Mouse (Mus musculus): ENCODE measurements around the gene Hnrnph1.
"Not testable (repeated sequence)": the region's sequence is repeated elsewhere in the genome, so short reads cannot be mapped to it uniquely, and the experiment has no call there.

The Hnrnph1 gene

DNA sequence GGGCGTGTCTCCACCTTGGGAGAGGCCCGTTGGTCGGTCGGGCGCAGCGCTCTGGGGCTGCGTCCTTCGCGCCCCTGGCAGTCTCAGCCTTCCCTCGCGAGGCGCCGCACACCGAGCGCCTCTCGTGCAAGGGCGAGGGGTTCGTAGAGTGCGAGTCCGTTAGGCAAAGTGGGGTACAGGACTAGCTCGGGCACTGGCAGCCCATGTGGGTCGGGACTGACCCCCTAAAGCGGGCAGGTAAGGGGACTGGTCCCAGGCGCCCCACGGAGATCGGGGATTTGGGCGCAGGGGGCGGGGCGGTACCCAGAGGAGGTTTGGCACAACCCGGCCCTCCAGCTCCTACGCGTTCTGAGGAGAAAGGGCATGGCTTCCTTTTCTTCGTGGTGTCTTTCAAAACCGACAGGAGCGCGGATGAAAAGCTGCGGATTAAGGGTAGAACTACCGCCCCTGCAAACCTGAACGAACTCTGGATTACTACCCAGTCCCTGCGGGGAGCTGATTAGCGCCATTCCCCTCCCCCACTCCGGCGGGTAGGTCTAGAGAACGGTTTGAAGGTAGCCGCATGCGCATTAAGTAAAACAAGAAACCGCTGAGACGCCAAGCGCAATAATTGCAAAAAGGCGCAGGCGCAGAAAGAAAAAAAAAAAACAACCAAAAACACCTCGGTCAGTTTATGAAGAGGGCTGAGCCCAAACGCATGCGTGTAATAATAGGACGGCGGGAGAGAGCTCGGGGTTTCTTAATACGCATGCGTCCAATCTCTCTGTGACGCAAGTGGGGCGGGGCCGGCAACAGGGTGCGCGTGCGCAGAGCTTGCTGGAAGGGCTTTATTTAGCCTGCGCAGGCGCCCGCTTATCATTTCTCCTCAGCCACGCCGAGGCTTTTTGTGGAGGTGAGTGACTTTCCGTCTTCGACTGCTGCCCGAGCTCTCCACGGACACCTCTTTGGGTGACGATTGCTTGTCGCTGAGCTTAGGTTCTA lies at the start of gene Hnrnph1:
Hnrnph1 (plus strand) TSS at position 80 of the 981 bp plus-strand sequence.
- peak; percentile 98 to 99 for DNase-seq (ENCODE audit: low spot score in 2 of 2)

DNA sequence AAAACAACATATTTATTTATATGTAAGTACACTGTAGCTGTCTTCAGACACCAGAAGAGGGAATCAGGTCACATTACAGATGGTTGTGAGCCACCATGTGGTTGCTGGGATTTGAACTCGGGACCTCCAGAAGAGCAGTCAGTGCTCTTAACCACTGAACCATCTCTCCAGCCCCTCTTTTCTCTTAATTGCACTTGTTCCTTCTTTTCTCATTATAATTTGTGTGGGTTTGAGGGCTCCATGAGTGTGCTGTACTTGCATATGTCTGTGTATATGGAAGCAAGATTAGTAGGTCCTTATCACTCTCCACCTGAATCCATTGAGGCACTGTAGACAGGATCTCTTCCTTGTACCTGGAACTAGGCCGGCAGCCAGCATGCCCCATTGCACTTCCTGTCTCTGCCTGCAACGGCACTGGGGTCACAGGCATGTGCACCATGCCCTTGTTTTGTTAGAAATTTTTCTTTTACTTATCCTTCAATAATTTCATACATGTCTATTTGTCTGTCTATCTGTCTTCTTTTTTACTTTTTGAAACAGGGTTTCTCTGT lies 48.6 kb upstream of the Hnrnph1 start:
- DNase-seq (ENCODE audit: low spot score in 2 of 2): no peak

DNA sequence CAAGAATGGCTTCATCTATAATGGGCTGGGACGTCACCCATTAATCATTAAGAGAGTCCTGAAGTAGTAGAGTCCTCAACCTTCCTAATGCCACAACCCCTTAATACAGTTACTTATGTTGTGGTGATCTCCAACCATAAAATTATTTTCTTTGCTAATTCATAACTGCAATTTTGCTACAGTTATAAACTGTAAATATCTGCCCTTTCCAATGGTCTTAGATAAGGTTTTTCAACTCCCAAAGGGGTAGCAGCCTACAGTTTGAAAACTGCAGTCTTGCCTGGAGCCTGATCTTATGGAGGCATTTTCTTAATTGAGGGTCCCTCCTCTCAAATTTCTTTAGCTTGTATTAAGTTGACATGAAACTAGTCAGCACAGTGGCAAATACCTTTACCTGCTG lies 47.4 kb upstream of the Hnrnph1 start:
- no peak for DNase-seq (ENCODE audit: low spot score in 2 of 2)

DNA sequence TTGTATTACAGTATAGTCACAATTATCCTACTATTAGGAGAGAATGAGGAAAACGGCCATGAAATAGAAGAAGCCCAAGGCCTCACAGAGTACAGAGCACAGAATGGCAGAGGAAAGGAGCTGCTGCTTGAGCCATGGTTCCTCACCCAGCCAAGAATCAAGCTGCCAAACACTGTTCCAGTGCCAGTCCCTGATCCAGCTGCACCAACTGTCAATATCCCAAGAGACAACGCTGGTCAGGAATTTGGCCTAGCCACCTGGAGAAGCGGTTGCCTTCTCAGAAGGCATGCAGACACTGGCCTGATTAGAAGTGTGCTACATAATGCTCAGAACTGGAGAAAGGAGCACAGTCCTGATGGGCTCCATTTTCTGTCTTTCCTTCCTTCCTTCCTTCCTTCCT lies 43.6 kb upstream of the Hnrnph1 start:
- no peak for DNase-seq (ENCODE audit: low spot score in 2 of 2)

DNA sequence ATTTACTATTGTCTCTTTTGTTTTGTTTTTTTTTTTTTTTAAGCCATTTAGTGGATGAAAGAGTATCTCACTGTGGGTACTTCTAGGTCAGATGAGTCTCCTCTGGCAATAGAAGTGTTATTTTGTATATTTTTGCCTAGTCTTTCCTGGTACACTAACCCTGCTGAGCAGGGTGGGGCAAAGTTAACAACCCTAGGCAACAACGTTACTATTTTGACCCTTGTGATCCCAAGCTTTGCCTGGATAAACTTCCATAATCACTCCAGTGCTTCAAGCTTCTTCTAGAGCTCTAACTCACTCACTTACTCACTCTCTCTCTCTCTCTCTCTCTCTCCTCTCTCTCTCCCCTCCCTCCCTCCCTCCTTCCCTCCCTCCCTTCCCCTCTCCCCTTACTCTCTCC lies 40.7 kb upstream of the Hnrnph1 start:
- no peak for DNase-seq (ENCODE audit: low spot score in 2 of 2)

DNA sequence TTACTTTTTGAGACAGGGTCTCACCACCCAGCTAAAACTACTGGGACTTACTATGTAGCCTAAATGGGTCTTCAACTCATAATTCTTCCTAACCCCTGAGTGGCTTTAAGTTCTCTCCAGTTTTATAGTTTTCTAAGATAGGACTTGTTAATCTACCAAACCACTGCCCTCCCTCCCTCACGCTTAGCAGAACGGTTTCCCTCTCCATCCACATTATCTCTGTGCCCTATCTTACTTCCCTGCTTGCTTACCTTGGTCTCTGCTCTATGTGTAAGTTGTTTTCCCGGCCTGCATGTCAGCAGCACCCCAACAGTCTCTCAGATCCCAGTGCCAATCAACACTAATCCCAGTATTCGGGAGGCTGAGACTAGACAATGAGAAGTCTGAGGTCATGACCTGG lies 39.9 kb upstream of the Hnrnph1 start:
- DNase-seq (ENCODE audit: low spot score in 2 of 2): no peak

DNA sequence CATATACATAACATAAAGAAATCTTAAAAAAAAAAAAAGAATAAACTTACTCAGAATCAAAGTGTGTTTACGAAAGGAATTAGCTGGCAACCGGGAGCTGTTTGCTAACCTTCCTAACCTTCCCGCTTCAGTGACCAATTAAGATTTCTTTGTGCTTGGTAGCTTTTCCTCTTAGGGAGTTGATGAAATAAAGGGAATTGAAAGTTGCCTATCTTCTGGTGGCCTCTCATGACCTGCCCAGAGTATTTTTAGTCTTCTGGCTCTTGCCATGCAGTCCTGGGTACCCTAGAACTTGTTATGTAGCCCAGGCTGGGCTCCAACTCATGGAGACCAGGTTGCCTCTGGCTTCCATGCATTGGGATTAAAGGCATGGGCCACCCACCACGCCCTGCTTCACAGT lies 31.3 kb upstream of the Hnrnph1 start:
- no peak for DNase-seq (ENCODE audit: low spot score in 2 of 2)

DNA sequence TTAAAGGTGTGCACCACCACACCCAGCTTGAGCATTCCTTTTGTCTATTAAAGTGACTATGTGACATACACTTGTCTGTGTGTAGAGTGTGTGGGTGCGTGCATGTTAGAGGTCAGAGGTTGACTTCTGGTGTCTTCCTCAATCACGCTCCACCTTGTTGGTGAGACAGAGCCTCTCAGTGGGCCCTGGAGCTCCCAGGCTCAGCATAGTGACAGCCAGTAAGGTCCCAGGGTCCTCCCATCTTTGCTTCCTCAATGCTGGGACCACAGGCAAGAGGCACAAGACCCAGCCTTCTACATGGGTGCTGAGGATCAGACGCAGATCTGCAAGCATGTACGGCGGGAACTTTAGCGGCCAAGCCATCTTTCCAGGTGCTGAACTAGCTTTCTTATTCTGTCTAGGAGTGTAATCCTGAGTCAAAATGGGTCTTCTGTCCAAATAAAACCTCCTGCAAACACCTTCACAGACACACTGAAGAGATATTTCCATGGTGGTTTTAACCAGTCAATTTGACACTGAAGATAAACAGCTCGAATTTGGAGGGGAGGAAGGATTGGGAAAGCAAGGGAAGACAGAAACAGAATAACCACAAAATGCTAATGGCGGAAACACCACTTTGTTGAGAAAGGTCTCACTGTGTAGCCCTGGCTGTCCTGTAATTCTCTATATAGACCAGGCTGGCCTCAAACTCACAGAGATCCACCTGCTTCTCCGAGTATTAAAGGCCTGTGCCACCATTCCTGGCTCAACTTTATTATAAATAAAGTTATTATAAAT lies 30.3 kb upstream of the Hnrnph1 start:
- no peak for DNase-seq (ENCODE audit: low spot score in 2 of 2)

DNA sequence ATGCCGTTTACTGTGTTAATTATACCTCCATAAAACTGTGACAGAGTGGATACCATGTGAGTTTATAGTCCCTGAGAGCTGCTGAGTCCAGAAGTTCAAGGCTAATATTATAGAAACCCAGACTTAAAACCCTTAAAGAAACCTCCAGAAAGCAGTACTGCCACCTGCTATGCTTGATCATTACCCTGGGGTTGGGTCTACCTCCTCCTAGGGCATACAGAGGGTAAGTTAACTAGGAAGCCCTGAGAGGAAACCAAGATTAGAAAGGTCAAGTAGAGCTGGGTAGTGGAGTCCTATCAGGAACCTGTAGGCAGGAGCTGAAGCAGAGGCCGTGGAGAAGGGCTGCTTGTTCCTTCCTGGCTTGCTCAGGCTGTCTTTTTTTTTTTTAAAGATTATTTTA lies 24.6 kb upstream of the Hnrnph1 start:
- no peak for DNase-seq (ENCODE audit: low spot score in 2 of 2)

DNA sequence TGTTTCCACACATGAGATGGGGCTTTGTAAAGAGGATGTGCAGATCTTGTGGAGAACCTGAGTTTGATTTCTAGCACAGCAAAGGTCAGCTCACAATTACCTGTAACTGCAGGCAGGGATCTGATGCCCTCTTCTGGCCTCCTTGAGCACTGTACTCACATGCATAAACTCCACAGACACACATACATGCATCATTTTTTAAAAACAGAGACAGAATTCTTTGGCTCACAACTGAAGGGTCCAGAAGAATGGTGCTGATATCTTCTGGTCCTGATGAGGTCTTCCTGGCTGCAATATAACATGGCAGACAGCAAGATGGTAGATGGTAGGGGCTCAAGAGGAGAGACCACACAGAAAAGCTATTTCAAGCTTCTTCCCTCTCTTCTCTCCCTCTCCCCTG lies 22.6 kb upstream of the Hnrnph1 start, which contains the start of gene Cby3:
Cby3 (plus strand) TSS at position 301 of the 400 bp plus-strand sequence.
- no peak for DNase-seq (ENCODE audit: low spot score in 2 of 2)

DNA sequence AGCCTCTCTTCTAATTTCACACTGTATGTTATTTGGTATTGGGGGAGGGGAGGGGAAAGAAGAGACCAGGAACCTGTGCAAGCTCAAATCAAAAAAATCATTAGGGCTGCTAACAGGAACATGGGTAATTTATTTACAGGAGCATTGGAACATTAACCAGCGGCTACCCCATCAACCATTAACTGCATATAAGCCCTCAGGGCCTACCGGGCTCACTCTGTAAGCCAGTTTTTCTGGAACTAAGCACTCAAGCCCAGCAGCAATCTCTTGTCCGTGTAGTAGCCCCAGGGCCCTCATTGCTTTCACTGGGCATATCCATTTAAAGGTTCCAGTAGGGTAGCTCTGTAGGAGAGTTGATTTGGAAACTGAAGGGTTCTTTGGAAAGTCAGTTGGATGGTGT lies 21.9 kb upstream of the Hnrnph1 start:
- DNase-seq (ENCODE audit: low spot score in 2 of 2): no peak

DNA sequence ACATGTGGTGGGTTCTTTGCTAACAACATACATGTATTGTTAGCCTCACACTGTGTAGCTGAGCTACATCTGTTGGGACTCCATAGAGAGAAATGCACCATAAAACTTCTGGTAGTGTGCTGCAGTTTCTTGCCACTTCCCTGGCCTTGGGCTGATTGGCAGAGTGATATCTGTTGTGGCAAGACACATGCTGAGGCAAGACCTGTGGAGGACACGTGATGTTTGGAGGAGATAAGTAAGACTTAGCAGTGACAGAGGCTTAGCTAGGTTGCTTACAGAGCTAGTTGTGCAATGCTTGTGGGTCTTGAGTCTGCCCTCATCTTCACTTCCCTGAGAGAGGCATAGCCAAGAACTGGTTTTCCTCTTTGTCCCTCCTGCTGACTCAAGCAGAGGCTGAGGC lies 21.4 kb upstream of the Hnrnph1 start:
- DNase-seq (ENCODE audit: low spot score in 2 of 2): no peak

DNA sequence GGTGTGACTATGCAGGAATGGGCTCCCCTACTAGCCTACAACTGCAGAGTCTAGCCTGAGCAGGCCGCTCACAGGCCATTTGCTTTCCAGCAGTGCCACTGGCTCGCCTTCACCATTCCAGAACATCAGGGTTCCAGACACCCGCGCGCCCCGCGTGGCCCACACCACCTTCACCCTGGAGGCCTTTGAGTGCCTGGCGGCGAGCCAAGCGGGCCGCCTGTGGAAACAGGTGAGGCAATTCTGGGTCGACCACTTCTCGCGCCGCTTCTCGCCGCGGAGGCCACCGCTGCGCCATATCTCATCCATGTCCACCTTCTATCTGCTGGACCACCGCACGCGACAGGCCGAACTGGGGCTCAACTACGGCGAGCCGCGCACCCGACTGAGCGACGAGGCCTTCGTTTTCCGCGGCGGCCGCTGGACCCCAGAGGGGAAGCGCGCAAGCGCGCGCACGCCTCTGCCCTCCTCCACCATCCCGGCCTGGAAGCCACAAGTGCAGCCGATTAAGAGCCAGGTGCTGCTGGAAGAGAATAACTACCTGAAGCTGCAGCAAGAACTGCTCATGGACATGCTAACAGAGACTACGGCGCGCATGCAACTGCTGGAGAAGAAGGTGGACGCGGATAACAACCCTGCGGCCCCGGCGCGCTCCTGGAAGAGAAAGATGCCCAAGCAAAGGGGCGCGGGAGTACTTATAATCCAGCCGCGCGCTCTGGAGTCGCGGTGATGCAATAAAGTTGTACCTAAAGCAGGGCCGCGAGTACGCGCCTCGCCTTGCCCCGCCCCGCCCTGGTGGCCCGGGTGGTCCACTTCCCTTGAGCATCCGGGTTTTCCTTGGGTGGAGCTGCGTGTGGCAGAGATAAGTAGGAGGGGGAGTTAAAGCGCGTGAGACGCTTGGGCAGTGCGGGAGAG lies 17.6 kb upstream of the Hnrnph1 start:
- DNase-seq (ENCODE audit: low spot score in 2 of 2): peak in 1 of 2 experiments; percentile 9

DNA sequence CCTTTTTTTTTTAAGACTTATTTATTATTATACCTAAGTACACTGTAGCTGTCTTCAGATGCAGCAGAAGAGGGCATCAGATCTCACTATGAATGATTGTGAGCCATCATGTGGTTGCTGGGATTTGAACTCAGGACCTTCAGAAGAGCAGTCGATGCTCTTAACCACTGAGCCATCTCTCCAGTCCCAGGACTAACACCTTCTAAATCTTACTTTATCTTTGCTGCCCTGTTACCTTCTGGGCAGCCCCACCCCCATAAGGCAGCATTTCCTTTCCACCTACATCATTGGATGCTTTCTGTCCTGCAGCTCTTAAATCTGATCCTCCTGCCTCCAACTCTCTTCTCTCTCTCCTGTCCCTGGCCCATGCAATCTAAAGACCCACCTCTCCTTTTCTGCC lies 15.5 kb upstream of the Hnrnph1 start:
- not testable (repeated sequence) for DNase-seq (ENCODE audit: low spot score in 2 of 2)

DNA sequence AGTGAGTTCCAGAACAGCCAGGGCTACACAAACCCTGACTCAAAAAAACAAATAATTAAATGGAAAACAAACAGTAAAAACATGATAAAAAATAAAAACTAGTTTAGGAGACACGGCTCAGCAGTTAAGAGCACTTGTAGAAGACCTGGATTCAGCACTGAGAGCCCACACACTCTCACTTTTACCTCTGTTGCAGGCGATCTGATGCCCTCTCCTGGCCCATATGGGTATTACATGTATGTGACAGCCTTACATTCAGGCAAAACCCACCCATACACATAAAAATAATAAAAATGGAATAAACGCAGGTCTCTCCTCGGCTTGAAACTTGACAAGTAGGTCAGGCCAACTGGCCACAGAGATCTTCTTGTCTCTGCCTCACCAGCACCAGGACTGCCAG lies 12.2 kb upstream of the Hnrnph1 start:
- peak; percentile 29 to 73 for DNase-seq (ENCODE audit: low spot score in 2 of 2)

DNA sequence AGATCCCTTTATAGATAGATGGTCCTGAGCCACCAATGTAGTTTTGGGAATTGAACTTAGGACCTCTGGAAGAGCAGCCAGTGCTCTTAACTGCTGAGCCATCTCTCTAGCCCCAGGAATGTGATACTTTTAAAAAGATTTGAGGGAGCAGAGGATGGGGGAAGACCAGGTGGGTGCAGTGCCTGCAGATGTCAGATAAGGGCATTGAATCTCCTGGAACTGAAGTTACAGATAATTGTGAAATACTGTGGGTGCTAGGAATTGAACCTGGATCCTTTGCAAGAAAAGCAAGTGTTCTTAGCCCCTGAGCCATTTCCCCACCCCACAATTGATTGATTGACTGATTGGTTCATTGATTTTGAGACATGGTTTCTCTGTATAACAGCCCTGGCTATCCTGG lies 11.5 kb upstream of the Hnrnph1 start:
- DNase-seq (ENCODE audit: low spot score in 2 of 2): no peak

DNA sequence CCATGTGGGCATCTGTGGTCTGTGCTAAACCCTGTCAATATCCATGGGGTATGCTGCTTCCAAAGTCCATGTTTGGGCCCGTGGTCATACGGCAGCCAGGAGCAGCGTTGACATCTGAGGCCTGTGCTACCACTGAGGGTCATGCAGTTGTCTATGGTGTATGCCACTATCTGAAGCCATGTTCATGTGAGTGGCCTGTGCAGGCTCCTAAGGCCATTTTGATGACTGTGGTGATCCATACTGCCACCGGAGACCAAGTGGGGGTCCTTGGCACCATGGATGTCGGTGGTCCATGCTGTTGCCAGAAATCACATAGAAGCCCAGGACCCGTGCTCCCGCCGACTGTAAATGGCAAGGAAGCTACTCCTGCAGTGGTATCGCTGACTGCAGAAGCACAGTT lies 9.3 kb upstream of the Hnrnph1 start:
- no peak for DNase-seq (ENCODE audit: low spot score in 2 of 2)

DNA sequence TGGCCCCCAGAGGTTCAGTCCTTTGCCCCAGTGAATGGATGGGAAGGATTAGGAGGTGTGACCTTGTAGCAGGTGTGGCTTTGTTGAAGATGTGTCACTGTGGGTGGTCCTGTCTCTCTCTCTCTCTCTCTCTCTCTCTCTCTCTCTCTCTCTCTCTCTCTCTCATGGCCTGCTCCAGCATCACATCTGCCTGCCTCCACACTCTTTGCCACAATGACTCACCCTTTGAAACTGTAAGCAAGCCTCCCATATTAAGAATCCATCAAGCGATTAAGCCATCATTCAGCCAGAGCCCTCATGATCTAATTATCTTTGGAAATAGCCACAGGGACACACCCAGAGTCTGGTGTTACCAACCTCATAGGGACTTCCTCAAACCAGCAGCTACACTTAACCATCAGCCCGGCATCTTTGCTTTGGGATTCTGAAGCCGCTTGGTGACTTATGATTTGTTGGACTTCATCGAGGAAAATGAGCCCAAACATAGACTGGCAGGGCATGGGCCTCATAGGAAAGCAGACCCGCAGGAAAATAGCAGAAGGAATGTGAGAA lies 7.4 kb upstream of the Hnrnph1 start:
- no peak for DNase-seq (ENCODE audit: low spot score in 2 of 2)

DNA sequence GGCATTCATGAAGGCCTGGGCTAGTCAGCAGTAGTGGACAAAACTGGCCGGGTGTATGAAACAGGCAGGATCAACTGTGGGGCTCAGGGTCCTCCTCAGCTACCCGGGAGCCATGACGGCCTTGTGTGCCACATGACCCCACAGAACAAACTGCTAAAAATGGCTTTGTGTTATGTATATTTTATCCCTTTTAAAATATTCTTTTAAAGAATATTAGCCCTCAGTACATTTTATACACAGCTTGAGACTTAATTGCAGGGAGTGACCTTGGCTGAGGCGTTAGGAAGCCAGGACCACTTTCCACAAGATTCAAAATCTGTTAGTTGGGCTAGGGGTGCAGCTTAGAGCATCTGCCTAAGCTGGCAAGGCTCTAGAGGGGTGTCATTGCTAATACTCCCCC lies 5.8 kb upstream of the Hnrnph1 start:
- no peak for DNase-seq (ENCODE audit: low spot score in 2 of 2)

DNA sequence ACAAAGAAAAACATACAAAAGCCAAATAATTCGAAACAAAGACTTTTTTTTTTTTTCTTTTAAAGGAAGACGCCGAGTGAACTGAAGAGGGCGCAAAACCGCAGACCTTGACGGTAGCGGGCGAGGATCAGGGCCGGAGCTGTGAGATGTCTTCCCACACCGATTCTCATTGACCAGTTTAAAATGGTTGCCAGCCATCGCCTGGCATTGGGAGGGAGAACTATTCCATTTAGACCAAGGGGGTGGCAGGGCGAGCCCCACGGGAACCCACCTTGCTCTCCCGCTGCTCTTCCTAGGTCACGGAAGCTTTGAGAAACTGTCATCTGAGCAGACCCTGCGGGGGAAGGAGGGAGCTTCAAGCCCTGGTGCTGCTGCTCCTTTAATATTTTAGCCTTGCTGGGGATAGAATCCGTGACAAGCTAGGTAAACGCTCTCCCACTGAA lies 5.4 kb upstream of the Hnrnph1 start:
- DNase-seq (ENCODE audit: low spot score in 2 of 2): peak; percentile 33 to 55

DNA sequence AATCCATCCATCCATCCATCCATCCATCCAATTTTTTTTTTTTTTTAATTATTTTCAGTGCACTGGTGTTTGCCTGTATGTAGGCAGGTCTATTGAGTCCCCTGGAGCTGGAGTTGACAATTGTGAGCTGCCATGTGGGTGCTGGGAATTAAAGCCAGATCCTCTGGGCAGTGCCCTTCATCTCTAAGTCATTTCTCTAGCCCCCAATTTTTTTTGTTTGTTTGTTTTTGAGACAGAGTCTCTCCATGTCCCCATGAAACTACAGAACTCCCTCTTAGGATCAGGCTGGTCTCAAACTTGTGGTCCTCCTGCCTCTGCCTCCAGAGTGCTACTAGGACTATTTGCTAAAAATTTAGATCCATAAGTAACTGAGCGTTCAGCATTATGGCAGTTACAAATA lies 4.9 kb upstream of the Hnrnph1 start:
- DNase-seq (ENCODE audit: low spot score in 2 of 2): no peak

All from spleen, postnatal 14 days (tissue).